Mouse (Mus musculus) spleen, adult 2 months (tissue): ENCODE data around the gene Rnf4.

Source experiments
- CTCF ChIP-seq: fragments of 200-500 bp; IDR thresholded peaks from 2 replicates; pipeline ENCODE4 v1.5.1; 2011; ENCODE audit warnings: mild to moderate bottlenecking, inconsistent platforms; ENCODE audit not compliant: insufficient read depth, insufficient read length, insufficient replicate concordance; ENCODE audit errors: extremely low read depth
- POLR2A ChIP-seq: fragments of 200-500 bp; IDR thresholded peaks from 2 replicates; pipeline ENCODE4 v1.6.1; 2011; ENCODE audit warnings: low read depth, low read length, inconsistent platforms

GRCm38 (mm10) chr5:34336097-34336774 lies at the start of gene Rnf4:
- TF ChIP-seq CTCF (no peak), POLR2A (peak; percentile 74)
